Mouse (Mus musculus): ENCODE results near the gene Exoc6.

The Exoc6 gene

DNA sequence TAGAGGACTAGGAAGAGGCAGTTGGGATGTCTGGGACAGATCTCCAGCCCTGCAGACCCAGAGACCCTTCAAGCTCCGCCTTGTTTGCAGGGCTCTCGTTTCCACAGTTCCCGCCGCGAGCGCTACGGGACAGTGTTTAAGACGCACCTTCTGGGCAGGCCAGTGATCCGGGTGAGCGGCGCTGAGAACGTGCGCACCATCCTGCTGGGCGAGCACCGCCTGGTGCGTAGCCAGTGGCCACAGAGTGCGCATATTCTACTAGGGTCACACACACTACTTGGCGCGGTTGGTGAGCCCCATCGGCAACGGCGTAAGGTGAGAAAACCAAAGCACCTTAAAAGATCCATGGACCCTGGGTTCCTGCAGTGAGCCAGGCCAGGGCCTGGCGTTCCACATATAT is 136.1 kb downstream of the Exoc6 start:
- no peak for DNase-seq (ENCODE audit: extremely low read depth, insufficient read length, low spot score)

DNA sequence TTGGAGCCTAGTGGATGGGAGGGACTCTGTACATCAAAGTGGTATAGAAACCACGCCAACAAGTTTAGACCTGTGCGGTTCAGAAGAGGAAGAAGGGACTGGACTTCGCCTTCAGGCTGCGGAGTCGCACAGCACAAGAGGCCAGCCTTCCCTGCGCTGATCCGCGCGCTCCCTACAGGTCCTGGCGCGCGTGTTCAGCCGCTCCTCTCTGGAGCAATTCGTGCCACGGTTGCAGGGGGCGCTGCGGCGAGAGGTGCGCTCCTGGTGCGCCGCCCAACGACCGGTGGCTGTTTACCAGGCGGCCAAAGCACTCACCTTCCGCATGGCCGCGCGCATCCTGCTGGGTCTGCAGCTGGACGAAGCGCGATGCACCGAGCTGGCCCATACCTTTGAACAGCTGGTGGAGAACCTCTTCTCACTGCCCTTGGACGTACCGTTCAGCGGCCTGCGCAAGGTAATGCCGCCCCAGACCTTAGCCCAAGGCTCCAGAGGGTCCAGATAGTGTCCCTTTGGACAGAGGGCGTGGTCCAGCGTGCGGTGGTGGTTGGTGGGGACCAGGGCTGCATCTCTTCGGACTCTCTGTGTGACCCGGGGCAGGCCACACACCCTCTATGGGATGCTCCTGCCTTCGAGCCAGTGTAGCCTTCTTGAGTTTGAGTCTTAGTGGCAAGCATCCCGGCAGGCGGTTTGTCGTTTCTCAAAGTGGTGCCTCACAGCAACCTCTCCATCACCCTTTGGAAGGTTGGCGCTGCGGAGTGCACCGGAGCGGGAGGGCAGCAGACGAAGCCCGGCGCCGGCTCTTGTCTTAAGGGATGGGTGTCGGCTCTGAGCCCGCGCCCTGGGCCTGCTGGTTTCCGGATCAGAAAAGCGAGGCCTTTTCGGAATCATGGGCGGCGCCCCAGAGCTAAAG is 137.0 kb downstream of the Exoc6 start:
- no peak for DNase-seq (ENCODE audit: extremely low read depth, insufficient read length, low spot score)

DNA sequence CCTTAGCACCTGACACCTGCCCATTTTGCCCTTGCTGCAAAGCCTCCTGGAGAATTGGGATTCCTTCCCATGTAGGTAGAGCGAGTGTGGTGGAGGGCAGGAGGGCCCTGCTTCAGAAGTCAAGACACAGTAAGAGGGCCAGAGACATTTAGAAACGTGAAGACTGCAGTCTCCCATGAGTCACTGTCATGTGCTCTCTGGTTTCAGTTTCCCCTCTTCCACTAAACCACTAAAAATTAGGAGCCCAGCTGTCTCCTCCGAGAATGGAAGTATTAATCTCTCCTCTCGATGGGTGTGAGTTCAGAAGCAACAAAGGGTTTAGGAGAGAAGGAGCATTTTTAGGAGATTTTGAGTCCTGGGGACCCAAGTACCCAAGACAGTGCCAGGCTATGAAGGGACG is 139.3 kb downstream of the Exoc6 start:
- DNase-seq (ENCODE audit: extremely low read depth, insufficient read length, low spot score), result peak; percentile 54

DNA sequence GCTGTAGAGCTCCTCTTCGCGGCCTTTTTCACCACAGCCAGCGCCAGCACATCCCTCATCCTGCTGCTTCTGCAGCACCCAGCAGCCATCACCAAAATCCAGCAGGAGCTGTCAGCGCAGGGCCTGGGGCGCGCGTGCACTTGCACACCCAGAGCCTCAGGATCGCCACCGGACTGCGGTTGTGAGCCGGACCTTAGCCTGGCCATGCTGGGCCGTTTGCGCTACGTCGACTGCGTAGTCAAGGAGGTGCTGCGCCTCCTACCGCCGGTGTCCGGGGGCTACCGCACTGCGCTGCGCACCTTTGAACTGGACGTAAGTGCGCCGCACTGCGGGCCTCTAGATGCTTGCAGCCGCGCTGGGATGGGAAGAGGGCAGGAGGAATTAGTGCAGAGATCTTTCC is 140.5 kb downstream of the Exoc6 start:
- no peak for DNase-seq (ENCODE audit: extremely low read depth, insufficient read length, low spot score)

DNA sequence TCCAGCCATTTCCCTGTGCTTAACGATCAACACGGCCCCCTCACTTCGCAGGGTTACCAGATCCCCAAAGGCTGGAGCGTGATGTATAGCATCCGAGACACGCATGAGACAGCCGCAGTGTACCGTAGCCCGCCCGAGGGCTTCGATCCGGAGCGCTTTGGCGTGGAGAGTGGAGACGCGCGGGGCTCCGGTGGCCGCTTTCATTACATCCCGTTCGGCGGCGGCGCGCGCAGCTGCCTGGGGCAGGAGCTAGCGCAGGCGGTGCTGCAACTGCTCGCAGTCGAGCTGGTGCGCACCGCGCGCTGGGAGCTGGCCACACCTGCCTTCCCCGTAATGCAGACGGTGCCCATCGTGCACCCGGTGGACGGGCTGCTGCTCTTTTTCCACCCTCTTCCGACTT is 142.7 kb downstream of the Exoc6 start:
- no peak for DNase-seq (ENCODE audit: extremely low read depth, insufficient read length, low spot score)

DNA sequence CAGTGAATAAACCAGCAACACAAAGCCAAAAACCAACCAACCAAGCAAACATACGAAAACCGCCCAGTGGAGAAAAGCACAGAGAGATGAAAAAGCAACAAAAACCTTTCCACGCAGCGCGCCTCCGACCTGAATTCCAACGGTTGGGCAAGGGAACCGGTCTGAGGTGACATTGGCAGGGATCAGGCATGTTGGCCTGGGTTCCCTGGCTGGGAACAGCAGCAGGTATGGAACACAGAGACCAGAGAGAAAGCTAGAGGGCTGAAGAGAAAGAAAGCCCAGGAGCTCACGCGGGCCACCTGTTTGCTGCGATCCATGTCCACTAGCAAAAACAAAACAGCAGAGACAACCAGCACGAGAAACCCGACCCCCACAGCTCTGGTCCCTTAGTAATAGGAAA is 144.9 kb downstream of the Exoc6 start:
- no peak for DNase-seq (ENCODE audit: extremely low read depth, insufficient read length, low spot score)

DNA sequence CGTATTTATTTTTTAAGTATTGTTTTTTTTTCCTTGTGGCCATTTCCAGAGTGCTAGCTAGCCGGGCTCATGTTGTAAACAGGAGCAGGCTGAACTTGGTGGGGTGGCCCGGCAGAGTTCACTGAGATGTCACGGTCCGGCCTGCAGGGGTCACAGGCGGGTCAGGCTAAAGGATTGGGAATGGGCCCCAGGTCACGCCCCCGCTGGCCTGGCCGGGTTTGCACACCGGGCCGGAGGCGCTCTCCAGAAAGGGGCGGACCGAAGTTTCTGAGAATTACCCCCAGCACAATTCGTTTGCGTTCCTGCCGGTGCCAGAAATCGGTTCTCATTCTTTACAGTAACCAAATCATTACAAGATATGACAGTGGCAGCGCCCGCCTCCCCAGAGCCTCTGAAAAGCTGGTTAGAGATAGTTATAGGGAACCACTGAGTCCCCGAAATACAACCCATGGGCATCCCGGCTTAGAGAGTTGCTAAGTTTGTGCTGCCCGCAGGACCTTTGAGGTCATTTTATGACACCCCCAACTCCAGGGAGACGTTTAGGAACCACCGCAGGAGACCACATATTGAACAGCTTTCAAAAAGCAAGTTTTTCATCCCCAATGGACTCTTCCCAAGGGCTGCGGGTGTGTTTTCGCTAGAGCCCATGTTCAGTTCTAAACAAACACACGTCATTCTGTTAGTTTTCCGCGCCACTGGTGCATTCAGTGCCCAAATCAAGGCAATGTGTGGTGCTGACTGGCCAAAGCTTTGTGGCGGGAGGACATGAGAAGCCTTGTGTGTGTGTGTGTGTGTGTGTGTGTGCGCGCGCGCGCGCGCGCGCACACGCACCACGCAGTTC is 145.8 kb downstream of the Exoc6 start:
- DNase-seq (ENCODE audit: extremely low read depth, insufficient read length, low spot score), result no peak

DNA sequence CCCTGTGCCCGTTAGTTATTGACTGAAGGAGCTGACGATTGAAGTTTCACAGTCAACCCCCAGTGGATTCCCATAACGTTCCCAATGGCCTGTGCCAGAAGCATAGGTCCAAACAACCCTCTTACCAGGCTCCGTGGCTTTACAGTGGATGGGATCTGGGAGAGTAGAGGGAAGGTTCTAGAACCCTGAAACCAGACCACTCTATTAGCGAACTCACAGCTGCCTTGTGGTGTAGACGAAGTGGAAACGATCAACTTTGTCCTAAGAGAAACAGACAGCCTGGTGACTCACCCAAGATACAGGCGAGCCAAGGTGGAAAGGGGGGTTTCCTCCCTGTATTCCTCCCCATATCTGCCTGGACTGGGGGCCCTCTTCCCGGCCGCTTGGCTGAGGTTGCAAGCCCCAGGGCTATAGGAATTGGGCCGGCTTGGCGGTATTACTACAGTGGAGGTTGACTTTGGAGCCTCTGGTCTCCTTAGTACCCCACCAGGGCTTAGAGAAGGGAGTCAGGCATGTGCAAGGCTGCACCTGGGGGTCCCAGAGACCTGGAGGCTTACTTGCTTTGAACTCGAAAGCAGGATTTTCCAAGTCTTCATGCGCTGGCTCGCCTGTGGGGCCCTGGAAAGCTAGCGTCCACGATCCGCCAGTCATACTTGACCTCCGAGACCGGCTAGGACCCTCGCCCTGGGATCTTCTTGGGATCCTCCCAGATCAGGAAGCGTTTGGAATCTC is 146.6 kb downstream of the Exoc6 start:
- no peak for DNase-seq (ENCODE audit: extremely low read depth, insufficient read length, low spot score)

DNA sequence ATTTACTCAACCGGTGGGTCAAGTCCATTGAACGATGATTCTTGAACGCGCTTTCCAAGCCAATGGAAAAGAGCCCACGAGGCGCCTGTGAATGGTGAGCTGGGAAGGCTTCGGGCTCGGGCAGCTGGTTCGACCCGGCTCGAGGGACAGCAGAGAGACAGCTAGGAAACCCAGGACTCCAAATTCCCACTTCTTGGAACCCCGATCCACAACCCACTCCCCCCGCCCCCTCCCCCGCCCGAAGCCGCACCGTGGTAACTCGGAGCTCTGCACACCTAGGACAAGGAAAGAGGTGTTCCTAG is 147.1 kb downstream of the Exoc6 start:
- DNase-seq (ENCODE audit: extremely low read depth, insufficient read length, low spot score), result no peak

DNA sequence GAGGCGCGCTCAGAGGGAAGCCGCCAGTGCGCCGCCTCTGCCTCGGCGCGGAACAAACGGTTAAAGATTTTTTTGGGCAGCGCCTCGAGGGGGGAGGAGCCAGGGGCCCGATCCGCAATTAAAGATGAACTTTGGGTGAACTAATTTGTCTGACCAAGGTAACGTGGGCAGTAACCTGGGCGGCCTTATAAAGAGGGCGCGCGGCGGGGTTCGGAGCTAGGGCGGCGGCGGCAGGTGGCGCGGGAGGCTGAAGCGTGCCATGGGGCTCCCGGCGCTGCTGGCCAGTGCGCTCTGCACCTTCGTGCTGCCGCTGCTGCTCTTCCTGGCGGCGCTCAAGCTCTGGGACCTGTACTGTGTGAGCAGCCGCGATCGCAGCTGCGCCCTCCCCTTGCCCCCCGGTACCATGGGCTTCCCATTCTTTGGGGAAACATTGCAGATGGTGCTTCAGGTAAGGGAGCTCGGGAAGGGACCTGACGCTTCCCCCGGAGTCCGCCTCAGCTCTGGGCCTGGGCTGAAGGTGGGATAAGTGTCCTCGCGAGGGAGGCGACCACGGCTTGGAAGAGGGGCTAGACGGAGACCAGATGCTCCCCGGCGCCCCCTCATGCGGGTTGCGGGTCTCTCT is 147.5 kb downstream of the Exoc6 start, which contains the start of gene Cyp26a1:
Gene Cyp26a1 (plus strand): TSS at position 148 of the 622 bp plus-strand sequence.
- no peak for DNase-seq (ENCODE audit: extremely low read depth, insufficient read length, low spot score)

DNA sequence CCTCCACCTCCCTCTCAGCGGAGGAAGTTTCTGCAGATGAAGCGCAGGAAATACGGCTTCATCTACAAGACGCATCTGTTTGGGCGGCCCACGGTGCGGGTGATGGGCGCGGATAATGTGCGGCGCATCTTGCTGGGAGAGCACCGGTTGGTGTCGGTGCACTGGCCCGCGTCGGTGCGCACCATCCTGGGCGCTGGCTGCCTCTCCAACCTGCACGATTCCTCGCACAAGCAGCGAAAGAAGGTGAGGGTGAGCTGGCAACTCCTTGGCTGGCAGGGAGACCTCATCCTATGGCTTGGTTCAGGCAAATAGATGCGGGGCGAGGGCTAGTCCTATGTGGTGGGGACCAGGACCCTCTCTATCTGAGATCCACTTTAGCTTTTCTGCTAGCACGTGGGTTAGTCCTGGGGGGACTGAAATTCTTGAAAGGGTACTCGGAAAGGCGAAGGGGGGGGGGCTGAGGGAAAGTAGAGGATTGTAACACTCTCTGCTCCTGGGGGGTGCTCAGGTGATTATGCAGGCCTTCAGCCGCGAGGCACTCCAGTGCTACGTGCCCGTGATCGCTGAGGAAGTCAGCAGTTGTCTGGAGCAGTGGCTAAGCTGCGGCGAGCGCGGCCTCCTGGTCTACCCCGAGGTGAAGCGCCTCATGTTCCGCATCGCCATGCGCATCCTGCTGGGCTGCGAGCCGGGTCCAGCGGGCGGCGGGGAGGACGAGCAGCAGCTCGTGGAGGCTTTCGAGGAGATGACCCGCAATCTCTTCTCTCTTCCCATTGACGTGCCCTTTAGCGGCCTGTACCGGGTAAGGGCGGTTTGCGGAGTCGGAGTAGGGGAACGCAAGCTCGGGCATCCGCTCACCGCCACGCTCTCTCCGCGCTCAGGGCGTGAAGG is 148.3 kb downstream of the Exoc6 start:
- DNase-seq (ENCODE audit: extremely low read depth, insufficient read length, low spot score), result no peak

DNA sequence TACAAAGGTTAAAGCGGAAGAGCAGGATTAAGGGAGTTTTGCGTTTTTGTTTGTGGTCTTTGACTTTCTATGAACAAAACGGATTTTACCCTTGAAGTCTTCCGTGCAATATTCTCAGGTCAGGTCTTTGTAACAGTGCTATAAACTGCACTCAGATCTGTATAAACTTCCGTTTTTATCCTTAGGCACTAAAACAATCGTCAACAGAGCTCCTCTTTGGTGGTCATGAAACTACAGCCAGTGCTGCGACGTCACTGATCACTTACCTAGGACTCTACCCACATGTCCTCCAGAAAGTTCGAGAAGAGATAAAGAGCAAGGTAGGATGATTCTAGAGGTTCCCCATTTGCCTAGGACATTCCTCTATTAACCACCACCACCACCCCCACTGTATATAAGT is 149.5 kb downstream of the Exoc6 start:
- DNase-seq (ENCODE audit: extremely low read depth, insufficient read length, low spot score), result no peak

DNA sequence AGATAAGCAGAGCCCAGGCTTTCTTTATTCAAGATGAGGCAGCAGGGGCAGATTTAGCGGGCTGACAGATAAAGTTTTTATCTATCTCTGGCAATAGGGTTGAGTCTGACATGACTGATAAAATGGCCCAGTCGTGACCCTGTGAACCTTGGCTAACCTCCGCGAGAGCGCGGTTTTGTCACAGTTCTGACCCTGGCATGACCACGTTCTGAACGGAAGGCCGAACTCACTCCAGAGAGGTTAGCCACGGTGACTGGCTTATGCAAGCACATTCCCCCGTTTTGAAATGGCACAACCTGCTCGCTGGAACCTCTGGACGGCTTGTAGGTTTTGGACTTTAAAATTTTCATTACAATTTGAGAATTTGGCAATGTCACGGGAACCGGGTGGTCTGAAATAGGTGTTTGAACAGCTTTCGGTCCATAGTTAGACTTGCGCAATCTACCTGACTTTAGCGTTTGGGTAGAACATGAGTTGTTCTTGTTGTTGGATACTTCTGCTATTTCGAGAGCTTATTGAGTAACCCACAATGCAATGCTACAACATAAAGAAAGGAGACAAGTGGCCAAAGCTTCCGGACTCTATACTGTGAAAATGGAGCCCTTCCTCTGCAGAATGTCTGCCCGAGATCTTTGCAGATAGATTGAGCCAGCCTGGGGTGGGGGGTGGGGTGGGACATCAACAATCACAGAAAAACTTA is 152.3 kb downstream of the Exoc6 start:
- DNase-seq (ENCODE audit: extremely low read depth, insufficient read length, low spot score), result no peak

DNA sequence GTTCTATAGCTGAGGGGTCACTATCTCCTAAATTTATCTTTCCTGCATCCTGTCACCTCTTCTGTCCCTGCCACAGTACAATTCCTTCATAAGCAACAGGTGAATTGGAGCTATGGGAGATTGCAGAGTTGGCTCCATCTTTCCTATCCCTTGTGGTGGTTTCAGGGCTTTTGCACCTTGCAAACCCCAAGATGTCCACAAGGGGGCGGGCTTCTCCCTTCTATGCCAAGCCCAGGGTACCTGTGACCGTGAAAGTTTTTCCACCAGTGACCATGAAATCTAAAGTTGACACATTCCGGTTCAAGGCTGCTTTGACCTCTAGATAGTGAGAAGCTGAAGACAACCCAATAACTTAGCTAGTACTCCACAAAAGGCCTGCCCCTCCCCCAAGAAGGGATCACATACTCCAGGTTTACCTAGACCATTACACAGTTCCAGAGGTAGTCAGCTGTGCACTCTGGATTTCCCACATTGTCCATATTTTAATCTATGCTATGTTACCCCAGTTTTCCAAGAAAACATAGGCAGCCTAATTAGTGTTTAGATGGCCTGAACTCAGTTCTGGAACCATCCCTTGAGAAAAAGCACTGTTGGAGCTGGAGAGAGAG is 153.8 kb downstream of the Exoc6 start:
- DNase-seq (ENCODE audit: extremely low read depth, insufficient read length, low spot score), result no peak

DNA sequence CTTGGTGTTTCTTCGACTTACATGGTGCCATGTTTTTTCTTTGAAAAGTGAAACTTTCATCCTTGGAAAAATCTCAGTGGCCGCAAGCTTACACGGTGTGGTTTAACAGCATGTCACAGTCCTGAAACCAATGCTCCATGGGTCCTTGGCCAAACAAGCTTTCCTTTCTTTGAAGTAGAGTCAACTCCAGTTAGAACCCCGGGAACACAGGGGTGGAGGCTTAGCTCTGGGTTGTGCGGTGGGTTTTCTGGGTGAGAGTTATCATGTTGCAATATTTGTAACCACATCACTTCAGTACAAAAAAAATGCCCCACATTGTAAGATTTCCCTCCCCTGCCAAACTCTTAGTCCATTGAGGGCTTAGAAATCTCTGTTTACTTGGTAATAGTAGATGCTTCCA is 155.5 kb downstream of the Exoc6 start:
- DNase-seq (ENCODE audit: extremely low read depth, insufficient read length, low spot score), result no peak

DNA sequence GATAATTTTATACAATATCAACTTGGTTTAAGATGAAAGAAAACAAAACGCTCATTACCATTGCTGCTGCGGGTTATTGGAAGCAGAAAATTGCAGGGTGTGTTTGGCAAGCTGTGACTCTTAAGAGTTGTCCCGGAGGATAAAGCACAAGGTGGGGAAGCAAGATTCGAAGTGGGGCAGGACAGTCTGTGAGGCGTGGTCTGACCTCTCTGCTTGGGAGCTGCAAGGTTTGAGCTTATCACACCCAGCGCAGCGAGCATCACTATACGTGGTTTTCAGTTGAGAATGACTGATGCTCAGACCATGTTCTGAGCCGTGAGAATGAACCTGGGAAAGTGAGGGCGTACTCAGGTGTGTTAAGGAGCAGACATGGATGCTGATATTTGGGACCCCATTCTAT is 164.5 kb downstream of the Exoc6 start:
- DNase-seq (ENCODE audit: extremely low read depth, insufficient read length, low spot score), result no peak

DNA sequence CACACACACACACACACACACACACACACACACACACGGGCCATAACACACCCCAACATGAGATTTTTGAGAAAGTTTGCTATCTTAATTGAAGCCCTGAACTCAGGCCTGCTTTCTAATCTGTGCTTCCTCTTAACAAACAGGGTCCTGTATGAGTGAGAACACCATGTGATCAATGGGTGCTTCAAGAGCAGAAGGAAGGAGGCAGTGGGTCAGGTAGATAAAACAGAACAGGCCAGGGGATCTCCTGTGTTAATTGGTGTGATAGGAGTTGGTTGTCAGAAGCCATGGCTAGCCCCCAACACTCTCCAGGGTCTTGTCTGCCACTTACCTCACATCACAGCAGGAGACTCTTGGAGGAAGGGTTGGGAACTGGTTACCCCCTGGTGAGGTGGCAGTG is 165.8 kb downstream of the Exoc6 start:
- no peak for DNase-seq (ENCODE audit: extremely low read depth, insufficient read length, low spot score)

DNA sequence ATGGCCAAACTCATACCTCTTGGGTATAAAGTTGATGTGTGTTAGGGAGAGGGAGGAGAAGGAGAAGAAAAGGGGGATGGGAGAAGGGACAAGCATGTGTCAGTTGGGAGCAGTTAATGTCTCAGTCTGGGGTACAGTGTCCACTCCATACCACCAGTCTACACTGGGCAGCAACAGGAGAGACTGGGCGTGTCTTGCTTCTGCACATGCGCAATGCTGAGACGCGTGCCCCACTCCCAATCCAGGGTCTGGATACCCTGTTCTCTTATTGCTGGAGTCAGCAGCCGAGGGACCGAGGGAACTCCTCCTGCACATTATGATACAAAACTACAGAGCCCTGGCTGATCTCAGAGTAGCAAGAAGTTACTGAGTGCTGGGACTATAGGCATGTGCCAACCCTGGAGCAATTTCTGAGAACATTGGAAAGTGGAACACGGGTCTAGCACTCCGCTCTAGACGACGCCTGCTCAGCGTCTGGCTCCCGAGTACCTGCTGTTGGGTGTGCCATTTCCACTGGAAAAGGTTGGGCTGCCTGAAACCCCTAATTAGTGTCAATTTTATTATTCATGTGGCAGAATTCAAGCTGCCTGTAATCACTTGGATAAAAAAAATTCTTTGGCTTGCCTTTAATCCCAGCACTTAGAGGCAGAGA is 166.4 kb downstream of the Exoc6 start:
- DNase-seq (ENCODE audit: extremely low read depth, insufficient read length, low spot score), result no peak
